Mouse (Mus musculus) spleen, adult 2 months (tissue): ENCODE data around the gene Phactr4. TPM values are rescaled to one million over a fixed set of nuclear protein-coding genes. Genes with fewer than 3 reads are reported as not detected.

Source experiments
- DNase-seq, 2 experiments: peaks; one replicate each; pipeline versions ENCODE4 v3.0.0 to v3.0.0-alpha.2; 2012 to 2021; ENCODE audit warnings: low spot score in 2 of 2, low read depth in 1 of 2
- H3K27ac ChIP-seq: fragments of 200-500 bp; 2 replicates; pipeline ENCODE4 v1.5.1; 2012; ENCODE audit warnings: low read length, inconsistent platforms; ENCODE audit not compliant: insufficient read depth
- H3K27me3 ChIP-seq: fragments of 200-500 bp; 2 replicates; pipeline ENCODE4 v1.6.1; 2012; ENCODE audit warnings: mild to moderate bottlenecking, moderate library complexity, low read length, inconsistent platforms; ENCODE audit not compliant: control insufficient read depth, insufficient read depth
- H3K36me3 ChIP-seq: fragments of 200-500 bp; 2 replicates; pipeline ENCODE4 v1.6.1; 2012; ENCODE audit warnings: mild to moderate bottlenecking, low read length, inconsistent platforms; ENCODE audit not compliant: control insufficient read depth, insufficient read depth
- H3K4me1 ChIP-seq: fragments of 200-500 bp; 2 replicates; pipeline ENCODE4 v1.6.1; 2011; ENCODE audit warnings: inconsistent platforms; ENCODE audit not compliant: control insufficient read depth, insufficient read depth, insufficient read length
- H3K4me3 ChIP-seq: fragments of 200-500 bp; 2 replicates; pipeline ENCODE4 v1.5.1; 2011; ENCODE audit warnings: mild to moderate bottlenecking, inconsistent platforms; ENCODE audit not compliant: insufficient read depth, insufficient read length; ENCODE audit errors: extremely low read depth
- CTCF ChIP-seq: fragments of 200-500 bp; IDR thresholded peaks from 2 replicates; pipeline ENCODE4 v1.5.1; 2011; ENCODE audit warnings: mild to moderate bottlenecking, inconsistent platforms; ENCODE audit not compliant: insufficient read depth, insufficient read length, insufficient replicate concordance; ENCODE audit errors: extremely low read depth
- POLR2A ChIP-seq: fragments of 200-500 bp; IDR thresholded peaks from 2 replicates; pipeline ENCODE4 v1.6.1; 2011; ENCODE audit warnings: low read depth, low read length, inconsistent platforms
- WGBS: fragments of 180-500 bp; shearing (Covaris S2); methylation state at CpG from one replicate; pipeline ENCODE4 v1.1.7; 2018; 5-methylcytosine and 5-hydroxymethylcytosine counted together
- polyA plus RNA-seq: library from polyadenylated mRNA; depleted of rRNA; stranded (reverse); fragments of >200 nt; gene quantifications from 2 replicates; pipeline ENCODE4 v1.2.3, GENCODE M21; 2012; rRNA removed

Gene Phactr4
- polyA plus RNA-seq, 1 experiment: 5.7 TPM

DNA sequence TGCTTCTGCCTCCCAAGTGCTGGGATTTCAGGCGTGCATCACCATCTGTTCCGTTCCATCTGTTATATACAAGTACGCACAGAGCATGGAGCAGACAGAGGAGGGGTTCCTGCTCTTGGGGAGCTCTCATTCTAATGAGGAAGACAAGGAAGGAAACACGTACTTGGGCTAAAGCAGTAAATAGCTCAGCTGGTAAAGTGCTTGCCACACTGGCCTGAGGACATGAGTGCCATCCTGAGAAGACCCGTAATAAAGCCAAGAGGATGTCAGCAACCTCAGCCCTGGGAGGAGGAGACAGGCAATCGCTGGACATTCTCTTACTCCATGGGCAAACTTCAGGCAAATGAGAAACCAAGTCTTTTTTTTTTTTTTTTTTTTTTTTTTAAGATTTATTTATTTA lies 116.3 kb downstream of the Phactr4 start:
- H3K27me3 ChIP-seq: no peaks in the 10 kb centered on the region
- 38% methylated on average over 6 of the region's 6 CpGs for WGBS
- TF ChIP-seq CTCF (no peak), POLR2A (no peak)
- no peak overlapping the region for H3K27ac ChIP-seq
- peaks cover 2% of the 10 kb centered on the region; the same call in 1 of the 2 replicates for H3K4me1 ChIP-seq
- peaks cover 8% of the 10 kb centered on the region for H3K36me3 ChIP-seq
- DNase-seq: no peak
- H3K4me3 ChIP-seq: no peak overlapping the region

Other genes with a start within 250 kb of the Phactr4 start
- 11.9 and 13.8 TPM in 2 replicates for gene Ythdf2, start 210.2 kb downstream of the Phactr4 start, polyA plus RNA-seq
- gene Gmeb1, start 160.9 kb downstream of the Phactr4 start, polyA plus RNA-seq: 12.0 and 14.3 TPM in 2 replicates
- gene Taf12, start 148.1 kb downstream of the Phactr4 start, polyA plus RNA-seq: 6.9 and 7.5 TPM in 2 replicates
- gene Rab42, start 119.1 kb downstream of the Phactr4 start, polyA plus RNA-seq: 1.2 and 2.0 TPM in 2 replicates
- gene Trnau1ap, start 93.0 kb downstream of the Phactr4 start, polyA plus RNA-seq: 16.0 and 19.6 TPM in 2 replicates
- 10.5 and 11.5 TPM in 2 replicates for gene Rcc1, start 68.9 kb downstream of the Phactr4 start, polyA plus RNA-seq
- 3.0 and 3.7 TPM in 2 replicates for gene Med18, start 41.4 kb upstream of the Phactr4 start, polyA plus RNA-seq
- gene Sesn2, start 88.0 kb upstream of the Phactr4 start, polyA plus RNA-seq: 9.3 and 9.4 TPM in 2 replicates
- gene Atpif1, start 111.2 kb upstream of the Phactr4 start, polyA plus RNA-seq: 69.5 and 73.4 TPM in 2 replicates
- gene Dnajc8, start 113.1 kb upstream of the Phactr4 start, polyA plus RNA-seq: 17.8 and 18.2 TPM in 2 replicates
- 10.5 and 10.6 TPM in 2 replicates for gene Ptafr, start 141.6 kb upstream of the Phactr4 start, polyA plus RNA-seq
- gene Eya3, start 216.5 kb upstream of the Phactr4 start, polyA plus RNA-seq: 21.3 and 22.0 TPM in 2 replicates